Mouse (Mus musculus) thymus, adult 18-20 months (tissue): Measurements from ENCODE around the gene Pum2.
A peak's percentile ranks its signal among the peaks of the same experiment; 100 is the strongest.

Experiments used
- DNase-seq, 2 experiments: peaks; one replicate each; pipeline ENCODE4 v3.0.0; 2022; ENCODE audit warnings: mixed read lengths in 2 of 2

Gene Pum2

GRCm38 (mm10) chr12:8764221-8764930, 90.4 kb downstream of the Pum2 start:
- DNase-seq: peak in 1 of 2 experiments; percentile 2

DNA sequence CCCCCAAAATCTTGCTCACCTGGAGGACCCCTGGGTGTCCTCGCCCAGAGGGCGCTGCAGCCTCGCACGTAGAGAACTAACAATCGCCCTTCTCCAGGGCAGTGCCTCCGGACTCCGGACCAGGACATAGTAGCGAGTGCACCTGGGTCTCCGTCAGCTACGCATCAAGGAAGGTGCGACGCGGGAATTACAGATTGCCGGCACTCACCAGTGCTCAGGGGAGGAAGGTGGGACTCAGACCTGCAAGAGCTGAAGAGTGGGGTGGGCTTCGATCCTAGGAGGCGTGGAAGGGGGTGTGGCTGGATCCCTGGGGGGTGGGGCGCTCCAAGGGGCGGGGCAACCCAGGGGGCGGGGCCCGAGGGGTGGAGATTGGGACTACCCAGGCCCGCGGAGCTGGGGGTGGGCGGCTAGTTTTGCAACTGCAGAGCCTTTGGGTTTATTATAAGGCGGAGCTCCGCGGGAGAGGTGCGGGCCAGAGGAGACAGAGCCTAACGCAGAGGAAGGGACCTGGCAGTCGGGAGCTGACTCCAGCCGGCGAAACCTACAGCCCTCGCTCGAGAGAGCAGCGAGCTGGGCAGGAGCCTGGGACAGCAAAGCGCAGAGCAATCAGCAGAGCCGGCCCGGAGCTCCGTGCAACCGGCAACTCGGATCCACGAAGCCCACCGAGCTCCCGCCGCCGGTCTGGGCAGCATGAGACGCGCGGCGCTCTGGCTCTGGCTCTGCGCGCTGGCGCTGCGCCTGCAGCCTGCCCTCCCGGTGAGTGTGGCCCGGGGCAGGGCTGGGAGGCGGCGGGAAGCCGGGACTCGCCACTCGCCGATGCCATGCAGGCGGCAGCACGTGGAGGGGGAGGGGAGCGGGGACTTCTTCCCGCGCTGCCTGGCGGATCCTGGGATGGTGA, 97.3 kb downstream of the Pum2 start, which contains the start of gene Sdc1:
TSS of gene Sdc1 (plus strand) at position 378 of the 898 bp plus-strand sequence.
- peak; percentile 26 to 51 for DNase-seq

DNA sequence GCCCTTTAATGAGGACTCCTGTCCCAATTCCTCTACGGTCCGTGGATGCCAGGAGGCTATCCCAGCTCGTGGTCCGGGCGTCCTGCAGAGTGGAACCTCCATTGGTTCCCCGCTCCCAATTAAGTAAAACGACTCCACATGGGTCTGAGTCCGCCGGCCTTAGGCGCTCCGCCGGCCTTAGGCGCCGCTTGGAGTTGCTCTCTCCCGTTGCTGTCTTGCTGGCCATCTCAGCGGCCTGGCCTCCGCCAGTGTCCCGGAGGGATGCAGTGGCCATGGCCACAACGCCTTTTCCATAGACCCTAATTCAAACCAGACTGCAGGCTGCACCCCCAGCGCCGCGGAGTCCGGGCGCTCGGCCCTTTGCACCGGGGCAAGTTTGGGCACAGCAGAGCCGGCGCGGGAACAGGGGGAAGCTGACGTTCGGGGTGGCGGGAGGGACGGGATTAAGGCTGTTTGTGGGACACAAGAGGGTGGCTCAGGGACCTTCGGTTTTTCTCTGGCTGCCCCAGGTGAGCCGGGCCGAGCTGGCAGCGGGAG, 98.0 kb downstream of the Pum2 start:
- DNase-seq: no peak

DNA sequence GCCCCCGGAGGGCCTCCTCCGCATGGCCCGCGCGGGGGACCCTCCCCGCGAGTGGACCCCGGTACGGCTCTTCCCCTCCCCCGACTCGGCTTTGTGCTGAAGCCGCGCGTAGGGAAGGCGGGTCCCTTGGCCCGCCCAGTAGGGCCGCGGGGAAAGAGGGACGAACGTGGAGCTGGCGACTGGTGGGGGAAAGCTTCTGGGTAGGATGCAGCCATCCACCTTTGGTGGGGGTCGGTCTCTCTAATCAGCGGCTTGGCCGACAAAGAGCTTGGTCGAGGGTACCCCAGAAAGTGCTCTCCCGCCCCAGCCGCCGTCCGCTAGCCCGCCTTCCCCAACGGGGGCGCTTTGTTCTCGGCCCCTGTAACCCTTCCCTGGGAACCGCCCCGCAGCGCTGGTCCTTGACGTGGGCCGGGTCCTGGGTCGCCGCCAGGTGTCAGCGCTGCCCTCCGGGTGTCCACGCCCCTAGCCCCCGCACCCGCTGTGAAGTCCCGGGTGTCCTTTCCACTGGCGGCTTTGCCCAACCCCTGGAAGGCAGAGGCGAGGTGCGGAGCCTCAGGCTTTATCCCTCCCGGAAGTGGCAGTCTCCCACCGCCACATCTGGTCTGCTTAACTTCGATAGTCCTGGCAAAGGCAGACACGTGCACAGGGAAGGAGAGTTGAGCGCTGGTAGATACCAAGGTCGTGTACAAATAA, 98.7 kb downstream of the Pum2 start:
- peak; percentile 24 to 28 for DNase-seq

GRCm38 (mm10) chr12:8773336-8773735, 99.4 kb downstream of the Pum2 start:
- no peak for DNase-seq

DNA sequence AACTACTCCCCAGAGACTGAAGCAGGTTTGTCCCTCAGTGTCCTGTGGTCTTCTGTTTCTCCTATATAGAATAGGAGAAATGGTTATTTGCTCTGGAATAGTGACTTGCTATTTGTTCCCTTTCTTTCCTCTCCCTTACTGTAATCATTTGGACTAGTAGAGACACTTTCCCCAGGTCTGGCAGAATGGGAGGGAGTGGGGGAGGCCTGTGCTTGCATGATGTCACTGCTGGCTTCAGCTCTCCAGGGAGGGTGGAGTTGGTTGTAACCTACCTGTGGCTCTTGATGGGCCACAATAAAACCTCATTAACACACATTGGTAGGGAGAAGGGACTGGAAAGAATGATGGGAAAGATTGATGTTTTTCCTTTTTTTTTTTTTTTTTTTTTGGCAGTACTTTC, 100.2 kb downstream of the Pum2 start:
- no peak for DNase-seq

DNA sequence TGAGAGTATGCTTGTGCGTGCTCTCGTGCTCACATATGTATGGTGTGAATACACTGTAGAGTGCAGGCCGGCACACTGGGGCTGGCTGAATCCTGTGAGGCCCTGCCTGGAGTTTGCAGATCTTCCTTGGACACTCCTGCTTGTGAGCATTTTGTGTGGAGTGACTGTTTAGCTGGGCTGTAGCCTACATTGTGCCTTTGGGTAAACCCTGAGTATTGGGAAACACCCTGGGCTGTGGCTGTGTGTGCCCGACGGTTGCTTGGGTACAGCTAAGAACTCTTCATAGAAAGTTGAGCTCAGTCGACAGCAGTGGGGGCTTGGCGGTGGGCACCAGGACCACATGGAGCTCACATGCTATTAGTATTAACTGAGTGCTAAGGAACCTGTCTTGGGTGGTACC, 102.3 kb downstream of the Pum2 start:
- no peak for DNase-seq

GRCm38 (mm10) chr12:8776741-8777140, 102.8 kb downstream of the Pum2 start:
- DNase-seq: no peak

DNA sequence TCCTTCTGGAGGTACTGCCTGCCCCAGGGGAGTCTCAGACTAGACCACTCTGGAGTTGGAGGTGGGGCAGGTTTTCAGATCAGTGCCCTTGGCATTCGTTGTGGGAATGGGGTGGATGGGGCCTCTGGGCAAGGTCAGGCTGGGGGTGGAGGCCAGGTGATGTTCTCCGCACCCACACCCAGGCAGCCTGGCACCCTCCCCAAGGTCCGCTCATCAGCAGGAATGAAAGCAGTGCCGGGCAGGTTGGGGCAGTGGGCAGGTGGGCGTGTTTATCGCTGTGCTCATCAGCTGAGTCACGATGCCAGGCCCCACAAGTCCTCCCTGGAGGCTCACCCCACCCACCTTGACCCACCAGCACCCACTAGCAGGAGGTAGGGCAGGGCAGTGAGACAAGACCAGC, 104.2 kb downstream of the Pum2 start:
- no peak for DNase-seq

DNA sequence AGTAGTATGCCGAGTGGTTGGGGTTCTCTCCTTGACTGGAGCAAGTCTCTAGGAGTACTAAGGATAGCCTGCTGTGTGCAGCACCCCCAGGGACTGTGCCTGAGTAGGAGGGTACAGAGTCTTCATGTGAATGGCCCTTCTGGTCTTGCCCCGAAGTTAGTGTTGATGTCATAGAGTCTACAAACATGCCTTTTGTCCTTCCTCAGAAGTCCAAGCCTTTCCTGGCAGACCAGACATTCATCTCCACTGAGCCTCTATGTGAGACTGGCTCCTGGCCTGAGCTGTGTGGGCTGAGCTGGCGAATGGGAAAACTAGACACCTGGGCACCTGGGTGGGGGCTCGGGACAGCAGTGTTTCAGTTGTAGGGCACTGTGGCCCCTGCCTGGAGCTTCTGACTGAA, 105.9 kb downstream of the Pum2 start:
- no peak for DNase-seq

DNA sequence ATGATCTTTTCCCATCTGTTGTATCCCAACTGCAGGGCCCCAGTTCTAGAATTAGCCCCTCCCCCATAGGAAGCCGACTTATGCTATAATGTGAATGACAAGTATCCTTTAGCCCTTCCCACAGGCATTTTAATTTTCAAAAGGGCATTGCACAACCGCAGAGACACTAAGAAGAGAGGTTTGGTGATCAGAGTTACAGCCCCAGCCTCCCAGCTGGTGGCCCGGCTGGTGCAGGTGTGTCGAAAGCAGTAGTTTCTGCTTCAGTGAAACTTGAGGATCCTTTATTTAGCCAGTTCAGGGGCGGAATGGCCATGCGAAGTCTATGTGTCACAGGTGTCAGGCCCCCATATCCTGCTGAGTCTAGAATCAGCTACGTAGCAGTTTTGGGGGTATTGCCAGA, 107.2 kb downstream of the Pum2 start:
- no peak for DNase-seq

- no peak for DNase-seq
These were observed 107.9 kb downstream of the Pum2 start for GRCm38 (mm10) chr12:8781681-8782378.

GRCm38 (mm10) chr12:8782565-8782964, 108.6 kb downstream of the Pum2 start:
- DNase-seq: no peak

DNA sequence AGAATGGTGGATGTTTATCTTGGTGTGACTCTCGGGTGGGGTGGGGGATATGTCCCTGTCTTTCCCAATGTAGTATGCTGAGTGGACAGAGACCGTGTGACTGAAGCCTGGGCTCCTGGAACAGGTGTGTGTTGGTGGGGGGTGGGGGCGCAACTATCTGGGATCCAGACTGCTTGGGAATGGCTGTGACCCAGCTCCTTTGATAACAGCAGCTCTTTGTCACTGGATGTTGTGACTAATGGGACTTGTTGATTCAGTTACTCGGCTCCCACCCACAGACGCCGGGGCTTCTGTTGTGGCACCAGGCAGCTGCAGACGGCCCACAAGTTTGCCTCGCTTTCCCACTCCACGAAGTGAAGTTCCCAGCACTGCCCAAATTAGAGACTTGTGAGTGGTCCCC, 110.3 kb downstream of the Pum2 start:
- DNase-seq: no peak

GRCm38 (mm10) chr12:8786476-8786875, 112.5 kb downstream of the Pum2 start:
- DNase-seq: no peak

- peak in 1 of 2 experiments; percentile 36 for DNase-seq
These were observed 113.2 kb downstream of the Pum2 start for GRCm38 (mm10) chr12:8786984-8787730.

GRCm38 (mm10) chr12:8788469-8788868, 114.5 kb downstream of the Pum2 start:
- no peak for DNase-seq

DNA sequence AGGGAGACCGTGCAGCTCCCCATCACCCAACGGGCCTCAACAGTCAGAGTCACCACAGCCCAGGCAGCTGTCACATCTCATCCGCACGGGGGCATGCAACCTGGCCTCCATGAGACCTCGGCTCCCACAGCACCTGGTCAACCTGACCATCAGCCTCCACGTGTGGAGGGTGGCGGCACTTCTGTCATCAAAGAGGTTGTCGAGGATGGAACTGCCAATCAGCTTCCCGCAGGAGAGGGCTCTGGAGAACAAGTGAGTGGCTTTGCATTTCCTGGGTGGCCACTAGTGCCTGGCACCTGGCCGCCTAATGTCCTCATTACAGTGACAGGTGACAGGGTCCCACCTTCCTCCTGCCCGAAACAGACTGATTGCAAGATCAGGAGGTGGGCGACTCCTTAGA, 116.7 kb downstream of the Pum2 start:
- no peak for DNase-seq

DNA sequence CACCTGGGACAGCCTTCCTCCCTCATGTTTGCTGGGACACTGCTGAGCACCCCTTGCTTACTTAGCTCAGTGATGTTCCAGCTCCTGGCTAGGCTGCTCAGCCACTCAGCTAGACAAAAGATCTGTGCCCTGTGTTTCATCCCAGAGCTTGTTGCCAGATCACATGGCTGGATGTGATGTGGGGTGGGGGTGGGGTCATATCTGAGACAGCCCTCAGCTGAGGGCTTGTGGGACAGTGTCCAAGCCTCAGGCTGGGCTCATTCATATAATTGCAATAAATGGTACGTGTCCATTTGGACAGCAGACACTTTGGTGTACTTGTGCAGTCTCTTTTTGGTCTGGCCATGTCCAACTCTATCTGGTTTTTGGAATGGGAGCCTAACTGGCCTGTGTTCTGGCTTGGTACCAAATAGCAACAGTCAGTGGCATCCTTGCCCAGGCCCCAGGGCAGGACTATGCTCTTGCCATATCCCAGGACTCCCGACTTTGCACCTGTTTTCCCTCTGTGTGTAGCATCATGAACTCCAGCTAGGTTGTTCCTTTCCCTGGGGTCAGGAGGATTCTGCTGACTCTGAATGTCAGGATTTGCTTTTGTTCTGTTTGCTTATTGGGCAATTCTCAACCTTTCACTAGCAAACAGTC, 119.6 kb downstream of the Pum2 start:
- DNase-seq: no peak

DNA sequence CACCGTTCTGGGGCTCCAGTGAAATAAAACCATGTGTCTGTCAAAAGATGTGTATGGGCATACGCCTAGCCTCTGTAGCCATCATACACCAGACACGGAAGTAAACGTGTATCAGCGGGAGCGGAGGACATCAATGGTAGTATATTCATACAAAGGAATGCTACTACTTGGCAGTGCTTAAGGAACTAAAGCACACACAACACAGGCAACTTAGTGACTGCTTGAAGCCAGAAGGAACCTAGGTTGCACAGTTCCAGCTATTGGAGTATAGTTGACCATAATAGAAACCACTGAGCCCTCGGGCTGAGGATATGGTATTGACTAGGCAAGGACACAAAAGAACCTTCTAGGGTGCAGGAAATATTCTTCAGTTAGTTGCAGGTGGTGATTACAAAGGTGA, 124.0 kb downstream of the Pum2 start:
- DNase-seq: no peak

DNA sequence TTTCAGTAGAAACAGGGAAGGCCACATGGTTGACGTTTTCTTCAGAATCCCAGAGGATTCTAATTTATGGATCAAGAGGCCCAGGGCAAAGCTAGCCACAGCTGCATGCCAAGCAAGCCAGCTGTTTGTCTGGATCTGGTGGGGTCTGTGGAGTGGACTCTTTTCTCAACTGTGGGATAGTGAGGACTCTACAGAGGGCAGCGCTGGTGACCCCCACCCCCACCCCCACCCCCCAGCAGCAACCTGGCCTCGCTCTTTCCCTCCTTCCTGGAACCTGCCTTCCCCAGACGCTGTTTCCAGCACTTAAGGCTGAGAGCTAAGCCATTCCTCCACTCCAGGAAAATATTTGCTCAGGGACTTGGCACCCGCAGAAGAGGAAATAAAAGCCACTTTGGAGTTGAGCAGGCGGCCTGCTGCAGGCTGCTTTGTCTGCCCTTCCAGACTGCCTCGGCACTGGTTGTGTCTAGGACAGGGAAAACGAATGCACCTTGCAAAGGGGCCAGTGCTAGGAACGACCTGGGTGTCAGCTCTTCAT, 124.6 kb downstream of the Pum2 start:
- DNase-seq: no peak
